Mouse (Mus musculus): ENCODE measurements around the gene Dnph1. TPM values are rescaled to one million over a fixed set of nuclear protein-coding genes. Genes with fewer than 3 reads are reported as not detected.

Gene Dnph1
- polyA plus RNA-seq, 1 experiment from 2014 or later: 26.6 TPM

DNA sequence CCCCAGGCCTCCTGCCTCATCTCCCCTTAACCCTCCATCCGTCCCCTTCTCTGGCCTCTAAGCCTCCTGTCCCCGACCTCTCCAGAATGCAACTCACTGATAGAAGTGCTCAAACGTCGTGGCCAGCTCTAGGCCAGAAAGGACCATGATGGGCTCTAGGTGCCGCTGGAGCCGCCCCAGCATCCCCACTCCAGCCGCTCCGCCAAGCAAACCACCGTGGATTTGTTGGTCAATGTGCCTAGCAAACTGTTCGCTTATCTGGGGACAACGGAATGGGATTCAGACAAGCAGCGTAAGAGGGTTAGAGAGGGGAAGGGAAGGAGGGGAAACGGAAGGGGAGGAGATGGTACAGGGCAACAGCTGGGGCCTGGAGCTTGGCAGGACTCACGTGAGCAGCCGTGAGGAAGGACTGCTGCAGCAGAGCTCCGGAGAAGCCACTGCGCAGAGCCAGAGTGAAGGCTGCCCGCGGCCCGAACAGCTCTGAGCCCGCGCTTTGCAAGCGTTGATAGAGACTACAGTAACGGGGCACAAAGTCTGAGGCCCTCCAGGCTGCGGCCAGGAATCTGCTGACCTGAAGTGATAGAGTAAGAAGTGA lies 24.0 kb downstream of the Dnph1 start:
- H3K36me3 ChIP-seq (ENCODE audit: control insufficient read depth, insufficient read depth): no peaks in the 10 kb centered on the region
- ATAC-seq: no peak
- no peak overlapping the region for H3K9ac ChIP-seq (replicated peaks; ENCODE audit: low read depth, low read length)
- H3K4me3 ChIP-seq (replicated peaks; ENCODE audit: low read length): no peak overlapping the region
- no peak overlapping the region for H3K4me2 ChIP-seq (ENCODE audit: low read length)
- 46% methylated on average over 25 of the region's 25 CpGs for WGBS
- H3K4me1 ChIP-seq (replicated peaks; ENCODE audit: control insufficient read depth, insufficient read depth, low read length): no peaks in the 10 kb centered on the region
- H3K9me3 ChIP-seq (ENCODE audit: control insufficient read depth, low read length): no peaks in the 10 kb centered on the region
- 0 out of 2 replicates have a peak, but pooled peaks cover 3% of the 10 kb centered on the region for H3K27me3 ChIP-seq (replicated peaks; ENCODE audit: control insufficient read depth, insufficient read depth, low read length)
- no peak overlapping the region for H3K27ac ChIP-seq (ENCODE audit: low read length)

DNA sequence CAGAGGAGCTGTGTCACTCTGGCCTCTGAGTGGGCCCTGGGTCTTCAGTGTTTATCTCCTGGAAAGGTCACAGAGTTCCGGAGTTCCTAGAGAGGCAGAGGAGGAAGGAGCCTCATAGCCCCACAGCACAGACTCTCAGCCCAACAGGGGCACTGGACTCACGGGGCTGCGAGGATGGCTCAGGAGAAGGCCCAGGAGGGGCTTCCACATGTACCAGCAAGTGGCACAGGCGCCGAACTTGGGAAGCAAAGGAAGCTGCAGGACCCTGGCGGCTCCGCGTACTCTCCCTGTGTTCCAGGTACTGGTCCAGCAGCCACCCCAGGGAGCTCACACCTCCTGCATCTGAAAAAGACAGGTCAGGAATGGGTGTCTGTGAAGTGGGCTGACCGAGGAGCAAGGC lies 24.7 kb downstream of the Dnph1 start:
- no peaks in the 10 kb centered on the region for H3K4me1 ChIP-seq (replicated peaks; ENCODE audit: control insufficient read depth, insufficient read depth, low read length)
- 0 out of 2 replicates have a peak, but pooled peaks cover 3% of the 10 kb centered on the region for H3K27me3 ChIP-seq (replicated peaks; ENCODE audit: control insufficient read depth, insufficient read depth, low read length)
- H3K9me3 ChIP-seq (ENCODE audit: control insufficient read depth, low read length): no peaks in the 10 kb centered on the region
- WGBS: 84% methylated on average over 9 of the region's 9 CpGs
- no peak for ATAC-seq
- H3K27ac ChIP-seq (ENCODE audit: low read length): no peak overlapping the region
- no peak overlapping the region for H3K4me2 ChIP-seq (ENCODE audit: low read length)
- no peak overlapping the region for H3K9ac ChIP-seq (replicated peaks; ENCODE audit: low read depth, low read length)
- H3K4me3 ChIP-seq (replicated peaks; ENCODE audit: low read length): no peak overlapping the region
- H3K36me3 ChIP-seq (ENCODE audit: control insufficient read depth, insufficient read depth): no peaks in the 10 kb centered on the region

DNA sequence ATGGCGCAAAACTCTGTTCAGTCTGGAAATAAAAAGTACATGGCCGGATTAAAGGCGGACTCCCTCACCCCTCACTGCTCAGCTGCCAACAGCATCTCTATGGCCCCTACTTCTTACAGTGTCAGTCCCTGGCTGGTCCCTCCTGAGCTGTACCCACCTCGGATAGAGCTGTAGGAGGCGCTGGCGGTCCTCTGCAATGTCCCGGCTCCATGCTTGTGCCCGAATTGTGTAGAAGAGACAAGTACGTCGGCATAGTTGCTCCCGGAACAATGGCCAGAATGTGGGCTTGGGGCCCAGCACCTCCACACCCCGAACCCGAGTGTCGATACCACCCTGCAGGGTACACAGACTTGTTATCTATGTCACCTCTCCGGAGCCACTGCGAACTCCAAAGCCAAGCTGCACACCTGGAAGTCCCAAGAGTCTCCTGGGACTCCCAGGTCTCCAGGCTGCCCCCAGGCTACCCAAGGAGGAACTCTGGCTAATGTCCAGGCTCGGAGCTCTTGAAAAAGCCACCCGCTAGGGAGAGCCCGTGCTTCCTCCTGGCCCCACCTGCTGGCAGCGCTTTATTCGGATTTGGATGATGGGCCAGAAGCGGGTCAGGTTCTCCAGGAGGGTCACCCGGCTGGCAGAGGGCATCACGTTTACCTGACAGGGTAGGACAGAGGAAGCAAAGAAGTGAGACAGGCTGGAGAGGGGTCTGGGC lies 25.6 kb downstream of the Dnph1 start:
- H3K4me1 ChIP-seq (replicated peaks; ENCODE audit: control insufficient read depth, insufficient read depth, low read length): no peaks in the 10 kb centered on the region
- H3K9ac ChIP-seq (replicated peaks; ENCODE audit: low read depth, low read length): no peak overlapping the region
- 0 out of 2 replicates have a peak, but pooled peaks cover 3% of the 10 kb centered on the region for H3K27me3 ChIP-seq (replicated peaks; ENCODE audit: control insufficient read depth, insufficient read depth, low read length)
- no peak overlapping the region for H3K4me2 ChIP-seq (ENCODE audit: low read length)
- no peak overlapping the region for H3K4me3 ChIP-seq (replicated peaks; ENCODE audit: low read length)
- no peak overlapping the region for H3K27ac ChIP-seq (ENCODE audit: low read length)
- H3K36me3 ChIP-seq (ENCODE audit: control insufficient read depth, insufficient read depth): no peaks in the 10 kb centered on the region
- WGBS: 22% methylated on average over 24 of the region's 24 CpGs
- ATAC-seq: no peak
- no peaks in the 10 kb centered on the region for H3K9me3 ChIP-seq (ENCODE audit: control insufficient read depth, low read length)

DNA sequence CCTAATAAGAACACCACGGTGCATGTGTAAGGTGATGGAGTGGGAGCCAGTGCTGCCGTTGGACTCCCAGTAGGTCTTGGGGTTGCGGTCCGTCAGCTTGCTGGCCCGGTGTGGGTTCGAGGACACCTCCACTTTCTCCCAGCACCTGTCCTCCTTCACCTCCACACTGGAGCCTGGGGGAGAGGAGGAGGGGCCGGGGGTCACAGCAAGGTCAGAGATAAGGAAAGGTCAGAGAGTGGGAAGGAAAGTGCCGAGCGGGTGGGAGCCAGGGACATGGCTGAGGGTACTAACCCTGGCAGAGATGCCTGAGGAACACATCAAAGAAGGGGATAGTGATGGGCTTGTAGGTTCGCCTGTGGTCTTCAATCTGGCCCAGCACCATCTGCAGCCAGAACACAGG lies 28.6 kb downstream of the Dnph1 start:
- H3K4me2 ChIP-seq (ENCODE audit: low read length): no peak overlapping the region
- H3K36me3 ChIP-seq (ENCODE audit: control insufficient read depth, insufficient read depth): 0 out of 2 replicates have a peak, but pooled peaks cover 7% of the 10 kb centered on the region
- H3K27ac ChIP-seq (ENCODE audit: low read length): no peak overlapping the region
- ATAC-seq: 0 out of 2 replicates have a peak, but pooled peaks have one; percentile 4
- H3K27me3 ChIP-seq (replicated peaks; ENCODE audit: control insufficient read depth, insufficient read depth, low read length): 0 out of 2 replicates have a peak, but pooled peaks cover 3% of the 10 kb centered on the region
- H3K9me3 ChIP-seq (ENCODE audit: control insufficient read depth, low read length): no peaks in the 10 kb centered on the region
- WGBS: 85% methylated on average over 10 of the region's 10 CpGs
- no peaks in the 10 kb centered on the region for H3K4me1 ChIP-seq (replicated peaks; ENCODE audit: control insufficient read depth, insufficient read depth, low read length)
- no peak overlapping the region for H3K4me3 ChIP-seq (replicated peaks; ENCODE audit: low read length)
- no peak overlapping the region for H3K9ac ChIP-seq (replicated peaks; ENCODE audit: low read depth, low read length)

DNA sequence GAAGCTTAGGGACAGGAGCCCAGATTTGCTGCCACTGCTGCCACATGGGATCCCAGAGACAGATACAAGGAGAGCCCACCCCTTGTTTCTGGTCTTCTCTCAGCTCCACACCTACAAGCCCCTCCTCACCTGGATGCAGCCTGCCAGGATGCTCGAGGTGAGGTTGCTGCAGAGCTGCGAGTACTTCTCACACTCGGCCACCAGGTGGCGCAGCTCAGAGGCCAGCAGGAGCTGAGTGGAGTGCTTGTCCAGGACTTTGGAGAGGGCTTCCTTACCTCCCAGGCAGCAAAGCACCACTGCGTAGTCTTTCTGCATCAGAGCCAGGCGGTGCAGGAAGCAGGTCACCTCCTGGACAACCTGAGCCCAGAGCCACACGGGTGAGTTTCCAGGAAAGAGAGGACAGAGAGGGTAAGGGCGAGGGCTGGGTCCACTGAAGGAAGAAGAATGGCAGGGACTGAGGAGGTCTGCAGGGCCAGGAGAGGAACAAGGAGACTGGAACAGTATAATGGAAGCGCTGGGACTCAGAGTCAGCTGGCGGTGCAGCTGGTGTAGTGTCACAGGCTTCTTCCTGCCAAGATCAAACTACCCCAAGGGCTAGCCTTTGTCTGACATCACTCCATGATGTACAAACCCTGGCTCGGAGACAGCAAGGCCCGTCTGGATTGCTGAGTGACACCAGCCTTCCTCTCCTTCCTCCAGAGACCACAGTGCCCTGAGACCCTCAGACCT lies 29.2 kb downstream of the Dnph1 start:
- H3K27ac ChIP-seq (ENCODE audit: low read length): no peak overlapping the region
- H3K4me1 ChIP-seq (replicated peaks; ENCODE audit: control insufficient read depth, insufficient read depth, low read length): no peaks in the 10 kb centered on the region
- peak; percentile 68 for ATAC-seq
- no peak overlapping the region for H3K4me3 ChIP-seq (replicated peaks; ENCODE audit: low read length)
- 0 out of 2 replicates have a peak, but pooled peaks cover 3% of the 10 kb centered on the region for H3K27me3 ChIP-seq (replicated peaks; ENCODE audit: control insufficient read depth, insufficient read depth, low read length)
- H3K9ac ChIP-seq (replicated peaks; ENCODE audit: low read depth, low read length): no peak overlapping the region
- H3K9me3 ChIP-seq (ENCODE audit: control insufficient read depth, low read length): no peaks in the 10 kb centered on the region
- 0 out of 2 replicates have a peak, but pooled peaks cover 7% of the 10 kb centered on the region for H3K36me3 ChIP-seq (ENCODE audit: control insufficient read depth, insufficient read depth)
- H3K4me2 ChIP-seq (ENCODE audit: low read length): no peak overlapping the region
- WGBS: 33% methylated on average over 12 of the region's 12 CpGs

DNA sequence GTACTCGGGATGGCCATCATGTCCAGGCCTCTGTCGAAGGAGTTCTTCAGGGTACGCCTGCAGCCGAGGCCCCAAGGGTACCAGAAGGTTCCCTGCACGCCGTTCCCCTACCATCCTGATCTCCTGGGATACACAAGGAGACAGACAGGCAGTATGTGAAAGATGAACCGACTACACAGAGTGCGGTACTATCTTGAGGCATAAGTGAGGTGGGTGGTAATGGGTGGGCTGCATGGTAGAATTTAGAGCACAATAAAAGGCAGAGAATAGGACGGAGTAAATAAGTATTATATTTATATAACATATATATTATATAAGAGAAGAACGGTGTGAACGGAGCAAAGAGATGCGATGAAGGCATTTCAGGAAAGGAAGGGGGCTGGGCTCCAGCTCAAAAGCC lies 47.1 kb downstream of the Dnph1 start:
- peaks cover 14% of the 10 kb centered on the region for H3K4me1 ChIP-seq (replicated peaks; ENCODE audit: control insufficient read depth, insufficient read depth, low read length)
- H3K27ac ChIP-seq (ENCODE audit: low read length): no peak overlapping the region
- H3K4me2 ChIP-seq (ENCODE audit: low read length): no peak overlapping the region
- no peak overlapping the region for H3K9ac ChIP-seq (replicated peaks; ENCODE audit: low read depth, low read length)
- 93% methylated on average over 12 of the region's 12 CpGs for WGBS
- no peak overlapping the region for H3K4me3 ChIP-seq (replicated peaks; ENCODE audit: low read length)
- ATAC-seq: no peak
- peaks cover 12% of the 10 kb centered on the region for H3K36me3 ChIP-seq (ENCODE audit: control insufficient read depth, insufficient read depth)
- H3K27me3 ChIP-seq (replicated peaks; ENCODE audit: control insufficient read depth, insufficient read depth, low read length): no peaks in the 10 kb centered on the region
- no peaks in the 10 kb centered on the region for H3K9me3 ChIP-seq (ENCODE audit: control insufficient read depth, low read length)

DNA sequence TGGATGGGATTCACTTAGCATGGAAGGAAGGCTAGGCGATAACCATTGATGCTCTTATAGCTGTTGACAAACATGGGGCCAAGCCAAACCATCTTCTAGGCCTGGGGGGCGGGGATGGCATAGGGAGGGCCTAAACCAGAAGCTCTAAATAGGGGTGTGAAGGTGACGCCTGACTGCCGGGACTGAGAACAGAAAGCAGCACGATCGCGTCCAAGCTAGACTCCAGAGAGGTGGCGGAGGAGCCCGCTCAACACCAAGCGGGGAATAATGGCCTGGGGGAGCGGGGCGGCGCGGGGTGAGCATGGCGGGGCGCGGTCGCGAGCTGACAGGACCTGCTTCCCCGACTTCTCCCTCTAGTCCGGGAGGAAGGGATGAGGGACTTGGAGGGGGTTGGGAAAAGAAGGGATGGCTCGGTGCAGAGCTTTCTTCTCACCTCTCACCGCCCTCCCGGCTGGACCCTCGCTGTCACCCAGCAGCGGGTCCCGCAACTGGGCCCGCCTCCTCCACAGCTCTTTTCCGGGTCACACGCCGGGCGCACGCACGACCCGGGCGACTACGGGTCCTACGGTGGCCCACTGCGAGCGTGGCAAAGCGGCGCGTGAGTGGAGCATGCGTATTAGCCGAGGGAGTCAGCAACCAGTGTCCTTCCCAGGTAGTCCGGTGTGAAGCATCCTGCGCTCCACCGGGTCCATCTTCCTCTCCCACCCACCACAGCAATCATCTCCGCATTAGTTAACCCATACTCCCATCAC lies 49.5 kb downstream of the Dnph1 start, which contains the start of gene Cul9:
Cul9 (minus strand) TSS at position 576 of the 752 bp plus-strand sequence.
- ATAC-seq: peak; percentile 92

DNA sequence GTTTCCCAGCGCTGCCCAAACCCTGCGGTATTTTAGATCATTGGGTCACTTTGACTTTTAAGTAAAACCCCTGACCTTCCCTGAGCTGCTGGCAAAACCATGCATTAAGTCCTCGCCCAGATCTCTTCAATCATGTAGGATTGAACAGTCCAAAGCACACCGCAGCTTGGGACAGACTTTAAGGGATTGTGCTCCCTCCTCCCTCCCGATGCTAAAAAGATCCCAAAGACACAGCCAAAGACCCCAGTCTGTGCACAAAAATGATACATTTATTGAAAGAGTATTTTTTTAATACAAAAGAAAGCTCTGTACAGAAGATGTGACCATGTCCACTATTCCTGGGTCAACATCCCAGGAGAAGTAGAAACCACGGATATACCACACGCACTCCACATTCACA lies 50.1 kb downstream of the Dnph1 start:
- ATAC-seq: no peak
- H3K36me3 ChIP-seq (ENCODE audit: control insufficient read depth, insufficient read depth): peaks cover 16% of the 10 kb centered on the region
- H3K4me2 ChIP-seq (ENCODE audit: low read length): peak overlapping the region; percentile 77
- no peak overlapping the region for H3K27ac ChIP-seq (ENCODE audit: low read length)
- H3K27me3 ChIP-seq (replicated peaks; ENCODE audit: control insufficient read depth, insufficient read depth, low read length): no peaks in the 10 kb centered on the region
- peak overlapping the region; percentile 87 for H3K4me3 ChIP-seq (replicated peaks; ENCODE audit: low read length)
- H3K9me3 ChIP-seq (ENCODE audit: control insufficient read depth, low read length): no peaks in the 10 kb centered on the region
- peak overlapping the region; percentile 93 for H3K9ac ChIP-seq (replicated peaks; ENCODE audit: low read depth, low read length)
- 6% methylated on average over 7 of the region's 7 CpGs for WGBS
- peaks cover 14% of the 10 kb centered on the region for H3K4me1 ChIP-seq (replicated peaks; ENCODE audit: control insufficient read depth, insufficient read depth, low read length)

More for the DNA sequence above, 49.5 kb downstream of the Dnph1 start, which contains the start of gene Cul9:
- peaks cover 14% of the 10 kb centered on the region for H3K4me1 ChIP-seq (replicated peaks; ENCODE audit: control insufficient read depth, insufficient read depth, low read length)
- H3K36me3 ChIP-seq (ENCODE audit: control insufficient read depth, insufficient read depth): peaks cover 21% of the 10 kb centered on the region
- H3K9me3 ChIP-seq (ENCODE audit: control insufficient read depth, low read length): no peaks in the 10 kb centered on the region
- H3K27ac ChIP-seq (ENCODE audit: low read length): no peak within 1 kb of the TSS
- H3K4me3 ChIP-seq (replicated peaks; ENCODE audit: low read length): peak within 1 kb of the TSS; percentile 87
- under 1% methylated on average over 40 of the region's 49 CpGs for WGBS
- H3K27me3 ChIP-seq (replicated peaks; ENCODE audit: control insufficient read depth, insufficient read depth, low read length): no peaks in the 10 kb centered on the region
- H3K9ac ChIP-seq (replicated peaks; ENCODE audit: low read depth, low read length): peak within 1 kb of the TSS; percentile 93
- H3K4me2 ChIP-seq (ENCODE audit: low read length): peak within 1 kb of the TSS; percentile 77
